Mouse (Mus musculus) heart, embryonic 11.5 days (tissue): ENCODE data around the gene Pepd. TPM values are rescaled to one million over a fixed set of nuclear protein-coding genes. Genes with fewer than 3 reads are reported as not detected.

Experiments
- ATAC-seq: fragments of 200-750 bp; cut with Nextera tagmentation; replicated peaks from 2 replicates; pipeline ENCODE4 v1.8.0; 2017; ENCODE audit warnings: moderate library complexity; ENCODE audit not compliant: insufficient number of reproducible peaks, low FRiP score, low TSS enrichment
- H3K27ac ChIP-seq: fragments of 300-500 bp; sonication (generic); 2 replicates; pipeline ENCODE4 v1.5.1; 2014; ENCODE audit warnings: mild to moderate bottlenecking, low read depth, low read length
- H3K27me3 ChIP-seq: fragments of 300-500 bp; sonication (generic); 2 replicates; pipeline ENCODE4 v1.6.1; 2014; ENCODE audit warnings: mild to moderate bottlenecking, low read length, mixed read lengths; ENCODE audit not compliant: control insufficient read depth, insufficient read depth
- H3K36me3 ChIP-seq: fragments of 300-500 bp; sonication (generic); 2 replicates; pipeline ENCODE4 v1.6.1; 2014; ENCODE audit warnings: mild to moderate bottlenecking, low read length, moderate library complexity, mixed read lengths; ENCODE audit not compliant: control insufficient read depth, insufficient read depth
- H3K4me1 ChIP-seq: fragments of 300-500 bp; sonication (generic); 2 replicates; pipeline ENCODE4 v1.6.1; 2014; ENCODE audit warnings: low read length; ENCODE audit not compliant: control insufficient read depth, insufficient read depth
- H3K4me2 ChIP-seq: fragments of 300-500 bp; sonication (generic); 2 replicates; pipeline ENCODE4 v1.6.1; 2014; ENCODE audit warnings: mild to moderate bottlenecking, moderate library complexity
- H3K4me3 ChIP-seq: fragments of 300-500 bp; sonication (generic); 2 replicates; pipeline ENCODE4 v1.5.1; 2014; ENCODE audit warnings: low read depth, low read length
- H3K9ac ChIP-seq: fragments of 300-500 bp; sonication (generic); 2 replicates; pipeline ENCODE4 v1.6.1; 2014; ENCODE audit warnings: mild to moderate bottlenecking, low read depth, low read length, moderate library complexity
- H3K9me3 ChIP-seq: fragments of 300-500 bp; sonication (generic); replicated peaks from 2 replicates; pipeline ENCODE4 v1.6.1; 2016; ENCODE audit warnings: low read length; ENCODE audit not compliant: control insufficient read depth
- WGBS: fragments of 180-500 bp; shearing (Covaris S2); extraction: QIAGEN DNeasy Blood & Tissue Kit; methylation state at CpG from one replicate; pipeline ENCODE4 v1.1.7; 2014; ENCODE audit not compliant: insufficient replicate concordance; 5-methylcytosine and 5-hydroxymethylcytosine counted together
- polyA plus RNA-seq: library from polyadenylated mRNA; unstranded; fragments of >200 nt; fragmentation: Nextera tagmentation; extraction: Ambion mirVana; gene quantifications from 2 replicates; pipeline ENCODE4 v1.2.1, GENCODE M21; 2014

Pepd gene
- polyA plus RNA-seq, 1 experiment from 2014 or later: 54.0 TPM

- Histone ChIP-seq H3K4me3 (no peak overlapping the region), H3K27me3 (no peaks in the 10 kb centered on the region), H3K36me3 (no peaks in the 10 kb centered on the region), H3K4me1 (peaks cover 9% of the 10 kb centered on the region; the same call in 1 of the 2 replicates), H3K9me3 (no peaks in the 10 kb centered on the region), H3K27ac (no peak overlapping the region), H3K9ac (no peak overlapping the region), H3K4me2 (no peak overlapping the region)
- 65% methylated on average over 4 of the region's 4 CpGs for WGBS
- no peak for ATAC-seq
These were observed 15.7 kb upstream of the Pepd start for GRCm38 (mm10) chr7:34896461-34896860.

- H3K9me3 ChIP-seq: no peaks in the 10 kb centered on the region
- H3K9ac ChIP-seq: no peak overlapping the region
- H3K4me1 ChIP-seq: peaks cover 9% of the 10 kb centered on the region; the same call in 1 of the 2 replicates
- H3K27me3 ChIP-seq: no peaks in the 10 kb centered on the region
- H3K4me3 ChIP-seq: no peak overlapping the region
- no peak for ATAC-seq
- 7% methylated on average over 1 of the region's 1 CpGs for WGBS
- no peak overlapping the region for H3K4me2 ChIP-seq
- no peak overlapping the region for H3K27ac ChIP-seq
- H3K36me3 ChIP-seq: no peaks in the 10 kb centered on the region
These were observed 15.1 kb upstream of the Pepd start for GRCm38 (mm10) chr7:34897058-34897457.

- no peak overlapping the region for H3K4me3 ChIP-seq
These were observed 1.8 kb upstream of the Pepd start for GRCm38 (mm10) chr7:34910096-34911066.

GRCm38 (mm10) chr7:34913956-34914355, 1.8 kb downstream of the Pepd start:
- whole genome bisulfite sequencing: 88% methylated on average over 9 of the region's 9 CpGs
- Histone ChIP-seq H3K27me3 (no peaks in the 10 kb centered on the region; the same call in 1 of the 2 replicates), H3K9me3 (no peaks in the 10 kb centered on the region), H3K27ac (no peak overlapping the region), H3K4me2 (no peak overlapping the region), H3K4me3 (no peak overlapping the region), H3K4me1 (peaks cover 5% of the 10 kb centered on the region), H3K36me3 (no peaks in the 10 kb centered on the region), H3K9ac (no peak overlapping the region)
- no peak for ATAC-seq

More at GRCm38 (mm10) chr7:34910096-34911066, 1.8 kb upstream of the Pepd start:
- H3K9me3 ChIP-seq: no peaks in the 10 kb centered on the region
- no peak overlapping the region for H3K27ac ChIP-seq
- no peaks in the 10 kb centered on the region; the same call in 1 of the 2 replicates for H3K27me3 ChIP-seq
- H3K9ac ChIP-seq: no peak overlapping the region
- peaks cover 5% of the 10 kb centered on the region for H3K4me1 ChIP-seq
- no peak for ATAC-seq
- H3K4me2 ChIP-seq: peak overlapping the region; percentile 6
- H3K36me3 ChIP-seq: no peaks in the 10 kb centered on the region
- WGBS: 33% methylated on average over 24 of the region's 24 CpGs

- H3K27me3 ChIP-seq: no peaks in the 10 kb centered on the region
- no peak overlapping the region for H3K4me2 ChIP-seq
- no peaks in the 10 kb centered on the region for H3K36me3 ChIP-seq
- H3K4me1 ChIP-seq: peaks cover 5% of the 10 kb centered on the region
- H3K9ac ChIP-seq: no peak overlapping the region
- H3K4me3 ChIP-seq: no peak overlapping the region
- 86% methylated on average over 5 of the region's 5 CpGs for WGBS
- H3K27ac ChIP-seq: no peak overlapping the region
- ATAC-seq: no peak
- no peaks in the 10 kb centered on the region for H3K9me3 ChIP-seq
These were observed 3.4 kb downstream of the Pepd start for GRCm38 (mm10) chr7:34915555-34915954.

- no peaks in the 10 kb centered on the region for H3K36me3 ChIP-seq
- H3K27me3 ChIP-seq: no peaks in the 10 kb centered on the region
- WGBS: 77% methylated on average over 6 of the region's 6 CpGs
- no peak overlapping the region for H3K4me3 ChIP-seq
- H3K27ac ChIP-seq: no peak overlapping the region
- H3K4me1 ChIP-seq: peaks cover 5% of the 10 kb centered on the region
- no peak overlapping the region for H3K4me2 ChIP-seq
- ATAC-seq: no peak
- no peak overlapping the region for H3K9ac ChIP-seq
- no peaks in the 10 kb centered on the region for H3K9me3 ChIP-seq
These were observed 5.4 kb downstream of the Pepd start for GRCm38 (mm10) chr7:34917558-34917957.

GRCm38 (mm10) chr7:34917998-34918397, 5.8 kb downstream of the Pepd start:
- no peak overlapping the region for H3K9ac ChIP-seq
- no peaks in the 10 kb centered on the region for H3K36me3 ChIP-seq
- H3K4me1 ChIP-seq: peaks cover 1% of the 10 kb centered on the region; the same call in 1 of the 2 replicates
- no peaks in the 10 kb centered on the region for H3K9me3 ChIP-seq
- no peak overlapping the region for H3K27ac ChIP-seq
- WGBS: 79% methylated on average over 4 of the region's 4 CpGs
- no peak for ATAC-seq
- H3K27me3 ChIP-seq: no peaks in the 10 kb centered on the region
- H3K4me3 ChIP-seq: no peak overlapping the region
- no peak overlapping the region for H3K4me2 ChIP-seq

GRCm38 (mm10) chr7:34918416-34918815, 6.2 kb downstream of the Pepd start:
- 70% methylated on average over 8 of the region's 8 CpGs for WGBS
- Histone ChIP-seq H3K4me3 (no peak overlapping the region), H3K9ac (no peak overlapping the region), H3K4me2 (no peak overlapping the region), H3K27me3 (no peaks in the 10 kb centered on the region), H3K4me1 (no peaks in the 10 kb centered on the region; the same call in 1 of the 2 replicates), H3K9me3 (no peaks in the 10 kb centered on the region), H3K27ac (no peak overlapping the region), H3K36me3 (no peaks in the 10 kb centered on the region)
- no peak for ATAC-seq
